Comparison of ENCODE assay signal across 10 mouse cellular contexts in genomic region chr5:60608943-60609614, GRCm38 (mm10).
DNase-seq lines count a peak whose midpoint lies in the region; ATAC-seq and TF ChIP-seq lines count a peak whose summit lies in the region.
"Had no signal": no experiment of that assay in that cellular context is flagged by ENCODE, and none has a peak within 500 bp of the region (broad histone marks: within the 10 kb centered on the region; RNA-seq: fewer than 3 reads in every experiment).

No protein-coding gene starts in this region.

- H3K4me3 ChIP-seq in liver, postnatal 0 days (ENCODE audit: low read depth, low read length): no peak overlapping the region
- H3K4me3 ChIP-seq in neural tube, embryonic 15.5 days (replicated peaks): no peak overlapping the region
- H3K4me3 ChIP-seq: embryonic facial prominence, embryonic 12.5 days; limb, embryonic 13.5 days had no signal

- 40% methylated on average over 4 of the region's 4 CpGs for WGBS in liver, postnatal 0 days (ENCODE audit: insufficient replicate concordance)
- whole genome bisulfite sequencing in neural tube, embryonic 15.5 days: 20% methylated on average over 4 of the region's 4 CpGs

- no peak for DNase-seq in liver, postnatal 0 days
- no peak for DNase-seq in liver
- peak; percentile 79 for DNase-seq in brain, embryonic 18.5 days (ENCODE audit: low read depth, low spot score)
- DNase-seq in frontal cortex, postnatal 36 days (ENCODE audit: low spot score in 2 of 2): peak; percentile 31 to 83
- no peak for DNase-seq in gastrocnemius, postnatal 36 days
- no peak for DNase-seq in urinary bladder, postnatal 4 days (ENCODE audit: low spot score in 2 of 2)

- H3K9me3 ChIP-seq in liver, postnatal 0 days (ENCODE audit: low read length): no peaks in the 10 kb centered on the region
- H3K9me3 ChIP-seq in neural tube, embryonic 15.5 days (replicated peaks): no peaks in the 10 kb centered on the region
- H3K9me3 ChIP-seq: embryonic facial prominence, embryonic 12.5 days; limb, embryonic 13.5 days had no signal

- no peak overlapping the region for H3K9ac ChIP-seq in liver, postnatal 0 days (replicated peaks)
- no peak overlapping the region for H3K9ac ChIP-seq in neural tube, embryonic 15.5 days (replicated peaks)
- H3K9ac ChIP-seq: embryonic facial prominence, embryonic 12.5 days; limb, embryonic 13.5 days had no signal

- intact Hi-C loops in gastrocnemius, postnatal 36 days (cut with DNase I): no loop called here

- H3K27me3 ChIP-seq in liver, postnatal 0 days (ENCODE audit: insufficient read depth, low read length): no peaks in the 10 kb centered on the region
- H3K27me3 ChIP-seq in neural tube, embryonic 15.5 days (replicated peaks): no peaks in the 10 kb centered on the region
- H3K27me3 ChIP-seq: embryonic facial prominence, embryonic 12.5 days; limb, embryonic 13.5 days had no signal

- H3K36me3 ChIP-seq in liver, postnatal 0 days (replicated peaks; ENCODE audit: insufficient read depth, low read length): no peaks in the 10 kb centered on the region
- no peaks in the 10 kb centered on the region for H3K36me3 ChIP-seq in neural tube, embryonic 15.5 days
- H3K36me3 ChIP-seq: embryonic facial prominence, embryonic 12.5 days; limb, embryonic 13.5 days had no signal

- H3K4me1 ChIP-seq in liver, postnatal 0 days (ENCODE audit: insufficient read depth): no peaks in the 10 kb centered on the region
- H3K4me1 ChIP-seq in neural tube, embryonic 15.5 days: 0 out of 2 replicates have a peak, but pooled peaks cover 2% of the 10 kb centered on the region
- H3K4me1 ChIP-seq: embryonic facial prominence, embryonic 12.5 days; limb, embryonic 13.5 days had no signal

- no peak overlapping the region for H3K4me2 ChIP-seq in liver, postnatal 0 days (ENCODE audit: low read depth, low read length)
- H3K4me2 ChIP-seq in neural tube, embryonic 15.5 days: 0 out of 2 replicates have a peak overlapping the region, but pooled peaks have one; percentile 27
- H3K4me2 ChIP-seq: embryonic facial prominence, embryonic 12.5 days; limb, embryonic 13.5 days had no signal

- TF ChIP-seq EP300 in liver, postnatal 0 days (IDR thresholded peaks at IDR 0.05; ENCODE audit: low read depth): no peak

- ATAC-seq in liver, postnatal 0 days: no peak
- ATAC-seq in neural tube, embryonic 15.5 days (ENCODE audit: low FRiP score): no peak; the same call in 1 of the 2 replicates
- no peak for ATAC-seq in CD4-positive, CD25-positive, alpha-beta regulatory T cell, adult 4 months

- TF ChIP-seq CTCF in liver, postnatal 0 days (IDR thresholded peaks at IDR 0.05; ENCODE audit: low read depth): 0 out of 2 replicates have a peak, but pooled peaks have one; percentile 5

- H3K27ac ChIP-seq in liver, postnatal 0 days (ENCODE audit: low read depth): no peak overlapping the region
- H3K27ac ChIP-seq in neural tube, embryonic 15.5 days (replicated peaks): peak overlapping the region; percentile 54
- H3K27ac ChIP-seq: embryonic facial prominence, embryonic 12.5 days; limb, embryonic 13.5 days had no signal

Comparison
In these comparisons a context has a peak if more than half of its experiments do, and no peak if none do; other contexts are left out.
1. DNase-seq: peak in brain, embryonic 18.5 days (single experiment) and frontal cortex, postnatal 36 days (2 of 2); none in liver, postnatal 0 days (single experiment), liver (single experiment), gastrocnemius, postnatal 36 days (0 of 2) and urinary bladder, postnatal 4 days (0 of 2).